ENCODE assay signal across 8 mouse cellular contexts in the genomic region with DNA sequence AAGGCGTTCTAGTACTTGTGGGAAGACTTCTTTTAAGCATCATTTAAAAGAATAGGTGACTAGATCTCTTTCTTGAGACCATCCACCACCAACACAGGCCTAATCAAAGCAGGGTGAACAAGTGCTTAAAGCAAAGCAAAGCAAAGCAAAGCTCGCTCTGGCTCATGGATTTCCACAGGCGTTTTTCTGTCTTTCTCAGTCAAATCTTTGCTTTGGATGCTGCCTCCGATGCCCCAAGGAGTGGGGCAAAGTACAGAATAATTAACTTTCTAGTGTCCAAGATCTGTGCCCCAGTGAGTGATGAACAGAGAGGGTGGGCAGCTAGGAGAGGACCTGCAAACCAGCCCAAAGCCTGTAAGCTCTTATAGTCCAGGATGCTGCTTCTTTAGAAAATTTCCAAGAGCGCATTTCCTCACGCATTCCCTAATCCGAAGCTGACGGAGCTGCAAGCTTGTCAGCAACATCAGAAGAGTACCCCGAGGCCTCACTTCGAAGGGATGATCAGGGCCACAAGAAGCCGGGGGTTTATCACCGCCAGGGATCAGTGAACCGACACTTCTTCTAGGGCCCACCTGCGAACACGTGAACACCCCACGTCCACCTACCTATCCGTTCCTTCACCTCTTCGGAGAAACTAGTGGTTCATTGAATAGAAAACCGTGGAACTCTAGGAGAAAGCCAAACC. TPM values are rescaled to one million over a fixed set of nuclear protein-coding genes. Genes with fewer than 3 reads are reported as not detected.
DNase-seq lines count a peak whose midpoint lies in the region; ATAC-seq lines count a peak whose summit lies in the region.

No protein-coding gene starts in this region.

- no peaks in the 10 kb centered on the region for H3K36me3 ChIP-seq in heart, embryonic 13.5 days
- no peaks in the 10 kb centered on the region for H3K36me3 ChIP-seq in neural tube, embryonic 12.5 days
- H3K36me3 ChIP-seq in intestine, embryonic 15.5 days, result no peaks in the 10 kb centered on the region
- H3K36me3 ChIP-seq in neural tube, embryonic 14.5 days (ENCODE audit: control insufficient read depth, insufficient read depth, low read length), result no peaks in the 10 kb centered on the region

- 28% methylated on average over 19 of the region's 19 CpGs for WGBS in heart, embryonic 13.5 days
- WGBS in neural tube, embryonic 12.5 days, result 26% methylated on average over 19 of the region's 19 CpGs
- WGBS in intestine, embryonic 15.5 days, result 41% methylated on average over 19 of the region's 19 CpGs
- WGBS in neural tube, embryonic 14.5 days, result 22% methylated on average over 19 of the region's 19 CpGs

- peaks cover 16% of the 10 kb centered on the region for H3K27me3 ChIP-seq in heart, embryonic 13.5 days (replicated peaks)
- H3K27me3 ChIP-seq in neural tube, embryonic 12.5 days (replicated peaks), result peaks cover 28% of the 10 kb centered on the region
- H3K27me3 ChIP-seq in intestine, embryonic 15.5 days (replicated peaks), result no peaks in the 10 kb centered on the region
- 0 out of 2 replicates have a peak, but pooled peaks cover 5% of the 10 kb centered on the region for H3K27me3 ChIP-seq in neural tube, embryonic 14.5 days (ENCODE audit: control insufficient read depth, insufficient read depth, low read length)

- no peak for DNase-seq in heart, postnatal 4 days
- DNase-seq in neural tube, embryonic 10.5 days (ENCODE audit: extremely low spot score, low spot score), result no peak
- no peak for DNase-seq in adrenal gland, postnatal 36 days
- DNase-seq in adrenal gland, adult 8-10 months, result no peak

- peak overlapping the region; percentile 61 for H3K4me3 ChIP-seq in heart, embryonic 13.5 days
- H3K4me3 ChIP-seq in neural tube, embryonic 12.5 days, result no peak overlapping the region
- no peak overlapping the region for H3K4me3 ChIP-seq in intestine, embryonic 15.5 days (replicated peaks)
- H3K4me3 ChIP-seq in neural tube, embryonic 14.5 days (ENCODE audit: low read depth, low read length), result no peak overlapping the region

- no peak for ATAC-seq in heart, embryonic 13.5 days (ENCODE audit: extremely low read depth, insufficient number of reproducible peaks, low FRiP score, low TSS enrichment)
- no peak for ATAC-seq in neural tube, embryonic 12.5 days (ENCODE audit: low FRiP score, low read depth)
- no peak for ATAC-seq in intestine, embryonic 15.5 days
- 0 out of 2 replicates have a peak, but pooled peaks have one; percentile 15 for ATAC-seq in neural tube, embryonic 14.5 days (ENCODE audit: low read depth)

- H3K9ac ChIP-seq in heart, embryonic 13.5 days, result no peak overlapping the region
- H3K9ac ChIP-seq in neural tube, embryonic 12.5 days, result no peak overlapping the region
- no peak overlapping the region for H3K9ac ChIP-seq in intestine, embryonic 15.5 days
- H3K9ac ChIP-seq in neural tube, embryonic 14.5 days (replicated peaks; ENCODE audit: low read depth, low read length), result no peak overlapping the region

- no peak overlapping the region for H3K27ac ChIP-seq in heart, embryonic 13.5 days (replicated peaks)
- H3K27ac ChIP-seq in neural tube, embryonic 12.5 days, result no peak overlapping the region
- no peak overlapping the region for H3K27ac ChIP-seq in intestine, embryonic 15.5 days
- H3K27ac ChIP-seq in neural tube, embryonic 14.5 days (ENCODE audit: low read depth, low read length), result no peak overlapping the region

- peaks cover 18% of the 10 kb centered on the region for H3K4me1 ChIP-seq in heart, embryonic 13.5 days
- H3K4me1 ChIP-seq in neural tube, embryonic 12.5 days, result peaks cover 7% of the 10 kb centered on the region; the same call in 1 of the 2 replicates
- no peaks in the 10 kb centered on the region; the same call in 1 of the 2 replicates for H3K4me1 ChIP-seq in intestine, embryonic 15.5 days (replicated peaks)
- peaks cover 3% of the 10 kb centered on the region; the same call in 1 of the 2 replicates for H3K4me1 ChIP-seq in neural tube, embryonic 14.5 days (ENCODE audit: control insufficient read depth, insufficient read depth, low read length)

- peak overlapping the region; percentile 78 for H3K4me2 ChIP-seq in heart, embryonic 13.5 days
- H3K4me2 ChIP-seq in neural tube, embryonic 12.5 days (replicated peaks), result peak overlapping the region; percentile 72
- peak overlapping the region; percentile 87; the same call in 1 of the 2 replicates for H3K4me2 ChIP-seq in intestine, embryonic 15.5 days (replicated peaks)
- H3K4me2 ChIP-seq in neural tube, embryonic 14.5 days (ENCODE audit: low read depth, low read length), result no peak overlapping the region

- no peaks in the 10 kb centered on the region for H3K9me3 ChIP-seq in heart, embryonic 13.5 days
- no peaks in the 10 kb centered on the region for H3K9me3 ChIP-seq in neural tube, embryonic 12.5 days
- no peaks in the 10 kb centered on the region for H3K9me3 ChIP-seq in intestine, embryonic 15.5 days
- H3K9me3 ChIP-seq in neural tube, embryonic 14.5 days (ENCODE audit: control insufficient read depth, low read length), result no peaks in the 10 kb centered on the region

RNA-seq across cellular contexts. Expression of a gene that starts 0.9 kb away (rescaled TPM):
- polyA plus RNA-seq in heart, embryonic 13.5 days (2015; fragmentation: Nextera tagmentation; extraction: Ambion mirVana), result 11.7 and 12.2 TPM in 2 replicates
- total RNA-seq in heart, postnatal 4 days (2021), result under 1 TPM; 0.45 to 0.95 TPM
- polyA plus RNA-seq in neural tube, embryonic 12.5 days (2016; fragmentation: Nextera tagmentation; extraction: Ambion mirVana), result 2.4 and 2.5 TPM in 2 replicates
- 4.0 and 7.5 TPM in 2 replicates for polyA plus RNA-seq in intestine, embryonic 15.5 days (2015; fragmentation: Nextera tagmentation; extraction: Ambion mirVana)
- polyA plus RNA-seq in neural tube, embryonic 14.5 days (2014; fragmentation: Nextera tagmentation; extraction: Ambion mirVana), result 0.48 TPM in 1 of 2 replicates, not detected in the other
- 1,000 to 10,000 TPM in 1 of 2 experiments, 100 to 1,000 TPM in 1; 736 to 1,311 TPM for total RNA-seq in adrenal gland, postnatal 36 days (2021)
- 1,000 to 10,000 TPM in 3 of 4 experiments, 100 to 1,000 TPM in 1; 688 to 1,713 (median 1,219) TPM for total RNA-seq in adrenal gland, adult 8-10 months (2022)

RNA-seq across cellular contexts. Expression of a gene that starts 13.2 kb away (rescaled TPM):
- 1,322 and 1,484 TPM in 2 replicates for polyA plus RNA-seq in heart, embryonic 13.5 days (2015; fragmentation: Nextera tagmentation; extraction: Ambion mirVana)
- total RNA-seq in heart, postnatal 4 days (2021), result 1,000 to 10,000 TPM; 1,091 to 1,121 TPM
- 723 and 776 TPM in 2 replicates for polyA plus RNA-seq in neural tube, embryonic 12.5 days (2016; fragmentation: Nextera tagmentation; extraction: Ambion mirVana)
- polyA plus RNA-seq in intestine, embryonic 15.5 days (2015; fragmentation: Nextera tagmentation; extraction: Ambion mirVana), result 798 and 916 TPM in 2 replicates
- polyA plus RNA-seq in neural tube, embryonic 14.5 days (2014; fragmentation: Nextera tagmentation; extraction: Ambion mirVana), result 804 and 840 TPM in 2 replicates
- total RNA-seq in adrenal gland, postnatal 36 days (2021), result 100 to 1,000 TPM; 743 to 842 TPM
- 100 to 1,000 TPM; 425 to 852 (median 611) TPM for total RNA-seq in adrenal gland, adult 8-10 months (2022)

RNA-seq across cellular contexts. Expression of a gene that starts 19.3 kb away (rescaled TPM):
- 35.7 and 44.6 TPM in 2 replicates for polyA plus RNA-seq in heart, embryonic 13.5 days (2015; fragmentation: Nextera tagmentation; extraction: Ambion mirVana)
- total RNA-seq in heart, postnatal 4 days (2021), result 10 to 100 TPM; 62.3 to 65.8 TPM
- polyA plus RNA-seq in neural tube, embryonic 12.5 days (2016; fragmentation: Nextera tagmentation; extraction: Ambion mirVana), result 57.4 and 65.9 TPM in 2 replicates
- polyA plus RNA-seq in intestine, embryonic 15.5 days (2015; fragmentation: Nextera tagmentation; extraction: Ambion mirVana), result 45.7 and 51.6 TPM in 2 replicates
- 37.2 and 42.2 TPM in 2 replicates for polyA plus RNA-seq in neural tube, embryonic 14.5 days (2014; fragmentation: Nextera tagmentation; extraction: Ambion mirVana)
- total RNA-seq in adrenal gland, postnatal 36 days (2021), result 10 to 100 TPM; 54.2 to 54.9 TPM
- total RNA-seq in adrenal gland, adult 8-10 months (2022), result 10 to 100 TPM; 53.1 to 65.3 (median 59.3) TPM

RNA-seq across cellular contexts. Expression of a gene that starts 55.1 kb away (rescaled TPM):
- 50.7 and 57.8 TPM in 2 replicates for polyA plus RNA-seq in heart, embryonic 13.5 days (2015; fragmentation: Nextera tagmentation; extraction: Ambion mirVana)
- 10 to 100 TPM; 89.9 to 99.9 TPM for total RNA-seq in heart, postnatal 4 days (2021)
- 41.2 and 57.2 TPM in 2 replicates for polyA plus RNA-seq in neural tube, embryonic 12.5 days (2016; fragmentation: Nextera tagmentation; extraction: Ambion mirVana)
- polyA plus RNA-seq in intestine, embryonic 15.5 days (2015; fragmentation: Nextera tagmentation; extraction: Ambion mirVana), result 62.8 and 65.4 TPM in 2 replicates
- polyA plus RNA-seq in neural tube, embryonic 14.5 days (2014; fragmentation: Nextera tagmentation; extraction: Ambion mirVana), result 28.1 and 29.4 TPM in 2 replicates
- 100 to 1,000 TPM in 1 of 2 experiments, 10 to 100 TPM in 1; 88.9 to 109 TPM for total RNA-seq in adrenal gland, postnatal 36 days (2021)
- total RNA-seq in adrenal gland, adult 8-10 months (2022), result 10 to 100 TPM; 57.5 to 93.6 (median 80.2) TPM
